Mouse (Mus musculus) thymus, postnatal 0 days (tissue): ENCODE measurements around the gene Gtdc1. TPM values are rescaled to one million over a fixed set of nuclear protein-coding genes. Genes with fewer than 3 reads are reported as not detected.

ENCODE experiments used
- DNase-seq: peaks from one replicate; pipeline ENCODE4 v3.0.0-alpha.2; 2015; ENCODE audit warnings: low spot score
- polyA plus RNA-seq: library from polyadenylated mRNA; unstranded; fragments of >200 nt; fragmentation: Nextera tagmentation; extraction: Ambion mirVana; gene quantifications from 2 replicates; pipeline ENCODE4 v1.2.1, GENCODE M21; 2015

Gene Gtdc1
- polyA plus RNA-seq, 1 experiment from 2014 or later = 10.6 TPM

DNA sequence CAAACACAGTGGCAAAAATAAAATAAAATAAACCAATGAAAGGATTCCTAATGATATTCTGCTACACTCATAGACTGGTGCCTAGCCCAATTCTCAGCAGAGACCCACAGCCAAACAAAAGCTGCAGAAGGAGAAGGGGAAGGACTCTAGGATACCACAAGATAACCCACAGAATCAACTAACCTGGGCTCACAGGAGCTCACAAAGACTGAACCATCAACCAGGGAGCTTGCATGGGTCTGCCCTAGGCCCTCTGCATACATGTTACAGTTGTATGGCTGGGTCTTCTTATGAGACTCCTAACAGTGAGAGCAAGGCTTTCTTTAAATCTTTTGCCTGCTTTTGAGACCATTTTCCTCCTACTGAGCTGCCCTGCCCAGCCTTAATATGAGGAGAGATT, 2.8 kb downstream of the Gtdc1 start:
- DNase-seq = no peak

DNA sequence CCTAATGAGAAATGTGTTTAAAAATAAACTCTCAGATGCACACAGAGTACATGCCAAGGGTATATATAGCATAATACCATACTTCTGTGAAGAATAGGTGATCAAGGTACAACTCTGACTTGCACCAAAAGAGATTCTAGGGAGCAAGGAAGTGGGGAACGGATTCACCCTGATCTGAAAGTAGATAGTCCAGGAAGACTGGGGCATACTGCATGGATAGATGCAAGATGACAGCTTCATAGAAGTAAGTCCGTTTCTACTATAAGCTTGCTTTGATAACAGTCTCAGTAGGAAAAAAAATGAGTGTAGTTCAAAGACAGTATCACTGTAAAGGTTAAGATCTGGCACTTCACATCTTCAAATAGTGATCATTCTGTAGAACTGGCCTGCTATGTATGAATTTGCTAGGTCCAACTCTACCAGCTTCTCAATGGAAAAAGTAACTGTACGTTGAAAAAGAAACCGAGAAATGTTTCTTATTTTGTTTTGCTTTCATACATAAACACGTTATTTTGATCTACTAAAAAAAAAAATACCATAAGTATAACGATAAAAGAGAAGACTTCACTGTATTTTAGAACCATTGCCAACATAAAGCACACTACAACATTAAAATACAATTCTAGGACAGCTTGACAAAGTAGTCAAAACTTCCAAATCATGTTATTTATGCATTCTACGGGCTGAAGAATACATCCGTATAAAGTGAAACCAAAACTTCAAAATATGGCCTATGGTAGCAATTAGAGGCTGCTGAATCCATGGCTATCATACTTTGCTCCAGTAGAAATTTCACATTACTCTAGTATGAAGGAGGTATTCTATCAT, 4.2 kb downstream of the Gtdc1 start:
- DNase-seq = no peak

DNA sequence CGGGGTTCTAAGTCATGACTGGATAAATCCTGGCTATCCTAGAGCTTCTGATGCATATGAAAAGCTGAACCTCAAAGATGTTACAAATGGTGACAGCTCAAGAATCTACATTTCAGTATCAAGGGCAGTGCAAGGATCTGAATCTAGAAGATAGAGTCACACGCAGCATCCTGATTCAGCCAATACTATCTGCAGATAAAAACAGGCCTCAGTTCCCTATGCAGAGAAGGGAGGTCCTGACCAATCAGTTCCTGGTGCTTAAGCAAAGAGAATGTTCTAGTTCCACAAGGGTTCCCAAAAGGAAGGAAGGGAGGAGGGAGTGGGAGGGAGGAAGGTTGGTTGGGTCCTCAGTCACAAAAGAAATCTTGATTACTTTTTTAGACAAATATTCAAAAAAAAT, 5.0 kb downstream of the Gtdc1 start:
- no peak for DNase-seq

DNA sequence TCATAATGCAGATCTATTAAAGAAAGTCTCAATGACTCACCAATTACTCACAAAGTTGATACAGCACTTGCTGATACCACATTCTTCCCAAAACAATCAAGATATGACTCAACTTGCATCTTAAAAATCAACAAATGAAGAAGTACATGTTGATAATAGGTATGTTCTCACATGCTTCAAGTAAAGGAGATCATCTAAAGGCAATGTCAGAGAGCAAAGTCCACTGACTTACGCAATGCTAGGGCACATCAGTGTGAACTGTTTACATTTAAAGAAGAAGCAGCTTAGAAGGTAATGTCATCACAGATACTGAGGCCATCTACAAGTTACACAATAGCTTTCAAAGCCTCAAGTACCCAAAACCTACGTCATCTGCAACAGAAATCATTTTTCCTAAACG, 7.0 kb downstream of the Gtdc1 start:
- DNase-seq = no peak

DNA sequence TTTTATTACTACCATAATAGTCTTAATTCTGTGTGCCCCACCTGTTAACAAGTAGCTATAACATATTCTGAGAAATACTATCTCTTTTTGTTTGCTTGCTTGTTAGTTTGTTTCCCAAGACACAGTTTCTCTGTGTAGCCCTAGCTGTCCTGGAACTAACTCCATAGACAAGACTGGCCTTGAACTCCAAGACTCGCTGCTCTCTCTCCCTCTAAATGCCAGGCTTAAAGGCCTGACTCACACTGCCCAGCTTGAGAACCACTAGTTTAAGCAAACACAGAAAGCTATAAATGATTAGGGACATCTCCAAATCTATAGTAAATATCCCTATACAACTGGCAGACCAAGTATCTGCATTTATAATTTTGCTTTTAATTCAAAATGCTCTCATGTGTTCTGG, 8.1 kb downstream of the Gtdc1 start:
- DNase-seq = no peak

DNA sequence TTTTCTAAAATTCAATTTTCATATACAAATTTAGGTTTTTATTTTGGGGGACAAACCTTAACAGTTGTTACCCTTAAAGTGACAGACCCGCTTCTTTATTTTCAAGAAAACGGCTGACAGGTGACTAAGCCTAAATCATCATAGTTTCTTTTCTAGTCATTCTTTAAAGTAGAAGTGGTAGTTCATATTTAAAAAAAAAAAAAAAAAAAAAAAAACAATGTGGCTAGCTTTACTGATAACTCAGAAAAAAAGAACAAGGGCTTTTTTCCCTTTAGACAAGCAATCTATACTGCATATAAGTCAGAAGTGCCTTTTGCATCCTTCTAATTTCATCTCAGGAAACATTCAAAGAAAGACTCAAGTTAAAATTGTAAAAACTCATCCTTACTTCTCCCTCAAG, 8.7 kb downstream of the Gtdc1 start:
- no peak for DNase-seq

DNA sequence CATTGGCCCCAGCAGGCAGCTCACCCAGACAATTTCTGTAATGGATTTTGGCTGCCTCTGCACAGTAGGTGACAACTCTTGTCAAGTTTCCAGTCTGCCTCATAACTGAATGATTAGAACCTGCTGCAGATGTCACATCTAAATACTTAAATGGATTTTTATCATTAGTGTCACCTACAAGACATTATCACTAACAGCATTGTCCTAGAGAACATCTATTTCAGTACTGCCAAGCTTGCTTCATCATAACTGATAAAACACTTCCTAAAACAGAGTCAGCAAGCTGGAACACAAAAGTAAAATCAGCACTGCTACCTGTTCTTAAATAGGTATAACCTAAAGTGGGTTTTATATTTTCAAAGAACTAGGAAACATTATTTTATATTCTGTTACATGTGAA, 11.2 kb downstream of the Gtdc1 start:
- no peak for DNase-seq

DNA sequence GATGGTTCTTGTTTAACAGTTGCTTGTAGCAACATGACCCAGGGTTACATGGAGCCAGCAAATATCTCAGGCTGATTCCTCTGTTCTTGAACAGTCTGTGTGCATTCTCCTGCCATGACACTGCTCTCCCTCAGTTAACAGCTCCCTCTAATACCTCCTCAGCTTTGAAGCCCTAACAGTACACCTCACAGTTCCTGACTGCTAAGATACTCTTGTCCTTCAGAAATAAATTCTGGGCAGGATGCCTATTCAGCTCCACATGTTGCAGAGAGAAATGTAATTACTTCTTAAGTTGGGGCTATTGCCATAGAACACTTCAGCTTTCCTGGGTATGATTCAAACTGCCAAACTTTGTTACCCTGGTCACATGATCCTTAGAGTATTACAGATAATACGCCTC, 29.7 kb downstream of the Gtdc1 start:
- DNase-seq = no peak

DNA sequence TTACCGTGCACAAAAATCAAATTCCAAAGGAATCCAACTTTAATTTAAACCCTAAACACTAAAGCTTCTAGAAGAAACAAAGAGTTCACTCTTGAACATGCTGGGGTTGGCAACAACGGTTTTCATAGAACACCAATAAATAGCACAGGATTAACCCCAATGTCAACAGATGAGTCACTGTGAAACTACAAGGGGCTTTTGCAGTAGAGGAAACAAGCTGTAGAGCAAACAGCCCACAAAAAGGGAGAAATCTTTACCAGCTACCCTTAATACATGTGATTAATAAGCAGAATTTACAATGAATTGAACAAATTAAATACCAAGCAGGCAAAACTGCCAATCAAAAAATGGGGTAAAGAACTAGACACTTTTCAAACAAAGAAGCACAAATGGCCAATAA, 53.7 kb downstream of the Gtdc1 start:
- no peak for DNase-seq

DNA sequence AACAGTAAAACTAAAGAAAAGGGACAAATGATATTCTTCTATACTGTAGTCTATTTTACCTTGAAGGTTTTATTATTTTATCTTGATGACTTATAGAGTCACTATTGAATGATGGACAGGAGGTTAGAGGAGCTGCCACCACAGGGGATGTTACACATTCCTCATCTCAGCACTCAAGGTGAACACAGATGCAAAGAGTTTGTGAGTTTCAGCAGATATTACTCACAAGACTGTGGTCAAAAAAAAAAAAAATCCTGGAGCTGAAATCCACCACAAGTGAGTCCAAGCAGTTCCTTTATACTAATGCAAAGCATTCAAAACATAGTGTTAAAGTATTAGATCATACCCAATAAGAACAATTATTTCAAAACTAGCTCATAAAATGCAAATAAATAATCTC, 62.7 kb downstream of the Gtdc1 start:
- DNase-seq = no peak

DNA sequence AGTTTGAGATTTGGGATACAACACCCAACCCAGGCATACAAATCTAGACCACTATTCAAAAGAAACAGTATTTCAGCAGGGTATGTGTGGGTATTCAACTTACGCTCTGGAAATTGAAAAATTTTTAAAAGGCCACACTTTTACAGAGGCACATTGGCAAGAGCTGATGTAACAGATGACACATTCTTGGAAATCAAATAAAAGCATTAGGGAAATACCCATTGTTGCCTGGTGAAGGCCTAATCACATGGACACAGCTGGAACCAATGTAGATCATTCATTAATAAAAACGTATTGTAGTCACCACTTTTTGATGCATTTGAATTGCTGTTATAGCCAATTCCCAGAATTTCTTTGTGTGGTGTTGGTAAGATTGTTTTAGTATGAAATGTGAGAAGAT, 73.0 kb downstream of the Gtdc1 start:
- no peak for DNase-seq

DNA sequence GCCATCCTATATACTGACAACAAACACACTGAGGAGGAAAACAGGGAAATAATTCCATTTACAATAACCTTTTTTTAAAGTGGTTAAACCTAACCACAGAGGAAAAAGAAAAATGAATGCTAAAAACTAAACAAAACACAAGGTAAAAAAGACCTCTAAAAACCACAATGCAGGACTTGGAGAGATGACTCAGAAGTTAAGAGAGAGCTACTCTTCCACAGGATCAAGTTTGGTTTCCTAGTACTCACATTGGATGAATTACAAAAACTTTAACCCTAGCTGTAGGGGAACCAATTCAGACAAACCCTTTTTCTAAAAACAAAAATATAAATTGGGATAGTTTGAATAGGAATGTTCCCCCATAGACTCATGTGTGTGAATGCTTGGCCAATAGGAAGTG, 77.8 kb downstream of the Gtdc1 start:
- no peak for DNase-seq

DNA sequence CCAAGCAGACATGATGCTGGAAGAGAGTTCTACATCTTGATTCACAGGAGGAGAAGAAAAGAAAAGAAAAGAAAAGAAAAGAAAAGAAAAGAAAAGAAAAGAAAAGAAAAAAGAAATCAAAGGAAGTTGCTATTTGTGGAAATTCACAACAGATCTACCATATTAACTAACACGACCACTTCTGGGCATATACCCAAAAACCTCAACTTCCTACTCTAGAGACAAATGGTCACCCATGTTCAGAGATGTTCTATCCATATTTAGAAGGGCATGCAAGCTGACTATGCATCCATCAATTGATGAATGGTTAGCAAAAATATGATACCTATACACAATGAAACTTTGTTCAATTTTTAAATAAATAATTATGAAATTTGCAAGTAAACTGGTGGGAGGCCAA, 79.3 kb downstream of the Gtdc1 start:
- no peak for DNase-seq

DNA sequence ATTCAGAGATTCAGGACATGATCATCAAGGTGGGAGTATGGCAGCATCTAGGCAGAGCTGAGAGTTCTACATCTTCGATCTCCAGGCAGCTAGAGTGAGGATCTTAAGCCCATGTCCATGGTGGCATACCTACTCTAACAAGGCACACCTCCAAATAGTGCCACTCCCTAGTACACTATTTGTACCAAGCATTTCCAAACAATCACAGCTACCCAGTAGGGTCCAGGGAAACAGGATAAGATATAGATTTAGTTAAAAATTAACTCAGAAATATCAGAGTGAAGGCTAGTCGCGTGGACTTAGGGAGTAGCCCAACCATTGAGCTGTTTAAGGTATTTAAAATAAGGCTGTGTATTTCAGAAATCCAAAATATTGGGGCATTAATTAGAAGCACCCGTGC, 82.0 kb downstream of the Gtdc1 start:
- DNase-seq = no peak

DNA sequence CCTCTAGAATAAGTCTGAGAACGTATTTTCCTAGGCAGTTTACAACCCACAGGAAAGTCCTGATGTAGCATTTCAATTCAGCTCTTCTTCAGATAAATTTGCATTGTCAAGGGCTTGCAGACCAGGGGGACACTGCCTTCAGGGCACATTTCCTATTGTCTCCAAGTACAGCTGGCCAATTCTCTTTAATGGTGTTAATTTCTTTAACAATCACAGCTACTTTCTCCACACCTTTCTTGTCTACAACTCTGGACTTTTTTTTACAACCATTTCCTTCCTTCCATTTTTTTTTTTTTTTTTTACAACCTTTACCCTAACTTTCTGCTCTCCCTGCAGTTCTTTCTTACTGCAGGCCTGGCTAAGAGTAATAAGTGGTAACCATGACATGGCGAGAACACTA, 97.7 kb downstream of the Gtdc1 start:
- no peak for DNase-seq

DNA sequence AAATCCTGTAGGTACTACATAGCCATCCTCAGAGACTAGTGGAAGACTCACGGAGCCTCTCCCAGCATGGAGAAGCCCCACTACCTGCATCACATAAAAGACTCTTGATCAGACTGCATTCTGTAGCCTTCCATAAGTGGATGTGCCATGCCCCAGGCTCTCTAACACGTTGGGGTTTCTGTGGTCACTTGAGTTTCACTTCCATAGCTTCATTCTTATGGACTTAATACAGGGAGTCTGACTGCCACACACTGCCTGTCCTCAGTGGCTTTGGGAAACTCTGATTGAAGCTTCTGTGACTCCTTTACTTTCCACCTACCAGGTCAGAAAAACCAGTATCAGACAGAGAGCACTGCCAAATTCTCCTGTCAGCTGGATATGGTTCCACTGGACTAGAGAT, 98.1 kb downstream of the Gtdc1 start:
- no peak for DNase-seq

DNA sequence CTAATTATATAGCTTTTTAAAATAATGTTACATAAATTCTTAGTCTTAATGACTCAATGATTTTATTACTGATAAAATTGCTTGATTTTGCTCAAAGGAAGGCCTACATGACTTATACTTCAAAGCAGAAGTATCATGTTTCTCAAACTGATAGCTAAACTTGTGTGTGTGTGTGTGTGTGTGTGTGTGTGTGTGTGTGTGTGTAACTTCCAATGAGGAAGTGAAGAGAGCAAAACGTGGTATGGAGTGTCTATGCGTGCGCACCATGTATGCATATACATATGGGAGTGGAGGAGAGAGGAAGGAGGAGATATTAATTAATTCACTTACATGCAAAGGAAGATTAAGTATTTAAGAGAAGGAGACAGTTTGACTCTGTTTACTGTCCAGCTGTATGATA, 100.8 kb downstream of the Gtdc1 start:
- no peak for DNase-seq

DNA sequence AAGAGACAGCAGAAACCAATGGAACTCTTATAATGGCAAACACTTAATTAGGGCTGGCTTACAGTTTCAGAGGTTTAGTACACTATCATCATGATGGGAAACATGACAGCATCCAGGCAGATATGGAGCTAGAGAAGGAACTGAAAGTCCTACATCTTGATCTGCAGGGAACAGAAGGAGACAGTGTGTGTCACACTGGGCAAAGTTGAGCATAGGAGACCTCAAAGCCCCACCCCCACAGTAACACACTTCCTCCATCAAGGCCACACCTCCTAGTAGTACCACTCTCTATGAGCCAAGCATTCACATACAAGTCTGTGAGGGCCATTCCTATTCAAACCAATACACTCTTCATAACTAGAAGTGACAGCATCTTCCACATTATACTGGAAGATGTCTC, 109.7 kb downstream of the Gtdc1 start:
- DNase-seq = no peak

DNA sequence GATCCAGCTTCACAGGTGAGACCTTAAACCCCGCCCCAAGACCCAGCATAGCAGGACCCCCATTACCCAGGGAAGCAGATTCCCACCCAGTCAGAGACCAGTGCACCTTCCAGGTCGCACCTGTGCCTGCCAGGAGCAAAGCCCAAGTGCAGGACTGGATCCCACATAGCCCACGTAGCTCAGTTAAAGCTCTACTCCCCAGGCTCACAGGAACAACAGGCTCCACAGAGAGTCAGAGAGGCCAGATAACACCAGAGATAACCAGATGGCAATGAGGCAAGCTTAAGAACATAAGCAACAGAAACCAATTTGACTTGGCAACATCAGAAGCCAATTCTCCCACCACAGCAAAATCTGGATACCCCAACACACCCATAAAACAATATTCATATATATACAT, 113.7 kb downstream of the Gtdc1 start:
- no peak for DNase-seq

DNA sequence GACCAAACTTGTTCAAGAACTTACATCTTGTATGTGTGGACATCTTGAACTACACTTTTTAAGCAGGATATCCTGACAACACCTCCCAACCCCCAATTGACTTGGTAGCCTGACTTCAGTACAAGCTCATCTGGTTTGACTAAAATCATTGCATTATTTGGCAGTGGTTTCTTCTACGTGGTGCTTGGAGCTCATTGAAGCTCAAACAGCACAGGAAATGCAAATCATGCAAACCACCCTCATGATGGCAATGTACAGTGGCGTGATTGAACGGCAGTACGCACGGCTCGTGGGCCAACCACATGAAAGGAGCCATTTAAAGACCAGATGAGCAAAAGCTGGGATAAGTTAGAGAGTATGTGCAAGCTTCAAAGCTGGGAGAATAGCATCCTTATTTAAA, 123.0 kb downstream of the Gtdc1 start:
- DNase-seq = peak; percentile 2

DNA sequence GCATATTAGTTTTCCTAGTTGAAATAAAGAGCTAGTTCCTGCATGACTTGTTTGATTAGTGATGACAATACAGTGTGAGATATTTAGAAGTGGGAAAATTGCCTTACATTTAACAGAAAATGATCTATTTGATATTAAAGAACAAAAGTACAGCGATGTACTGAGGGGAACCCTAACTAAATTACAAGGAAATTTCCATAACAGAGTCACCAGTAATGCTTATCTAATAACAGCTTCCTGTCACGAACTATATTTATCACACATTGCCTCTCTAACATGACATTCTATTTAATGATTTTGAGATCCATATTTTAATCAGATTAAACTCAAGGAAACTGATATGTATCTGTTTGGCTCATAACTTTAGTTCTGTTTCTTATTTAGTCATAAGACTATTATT, 126.1 kb downstream of the Gtdc1 start:
- no peak for DNase-seq

DNA sequence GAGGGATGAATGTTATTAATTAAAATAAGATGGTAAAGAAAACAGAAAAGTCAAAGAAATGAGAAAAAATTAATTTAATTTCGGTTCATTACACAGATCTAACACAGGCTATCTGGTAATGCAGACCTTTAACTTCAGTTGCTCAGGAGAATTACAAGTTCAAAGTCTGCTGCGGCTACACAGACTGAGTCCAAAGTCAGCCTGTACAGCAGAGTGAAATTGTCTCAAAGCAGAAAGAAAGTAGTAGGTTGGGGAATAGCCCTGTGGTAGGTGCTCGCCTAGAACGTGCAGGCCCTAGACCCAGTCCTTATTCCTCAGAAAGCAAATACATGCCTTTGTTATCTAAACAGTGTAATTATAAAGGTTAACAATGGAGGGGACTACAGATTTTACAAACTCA, 135.6 kb downstream of the Gtdc1 start:
- DNase-seq = no peak

DNA sequence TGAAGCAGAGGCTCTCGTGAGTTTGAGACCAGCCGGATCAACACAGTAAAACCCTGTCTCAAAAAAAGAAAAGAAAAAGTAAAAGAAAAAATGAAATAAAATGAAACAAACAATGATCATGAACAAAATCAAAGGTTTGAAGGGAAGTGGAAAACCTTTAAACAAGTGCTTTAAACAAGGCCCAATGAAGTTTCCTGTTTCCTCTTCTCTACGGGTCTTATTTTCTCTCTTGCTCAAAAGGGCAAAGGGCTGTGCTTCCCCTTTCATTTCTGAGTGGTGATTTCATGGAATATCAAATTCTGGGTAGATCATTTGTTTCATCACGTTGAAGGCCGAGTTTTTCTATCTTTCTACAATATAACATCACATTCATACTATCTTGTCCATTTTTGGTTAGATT, 136.3 kb downstream of the Gtdc1 start:
- DNase-seq = no peak

DNA sequence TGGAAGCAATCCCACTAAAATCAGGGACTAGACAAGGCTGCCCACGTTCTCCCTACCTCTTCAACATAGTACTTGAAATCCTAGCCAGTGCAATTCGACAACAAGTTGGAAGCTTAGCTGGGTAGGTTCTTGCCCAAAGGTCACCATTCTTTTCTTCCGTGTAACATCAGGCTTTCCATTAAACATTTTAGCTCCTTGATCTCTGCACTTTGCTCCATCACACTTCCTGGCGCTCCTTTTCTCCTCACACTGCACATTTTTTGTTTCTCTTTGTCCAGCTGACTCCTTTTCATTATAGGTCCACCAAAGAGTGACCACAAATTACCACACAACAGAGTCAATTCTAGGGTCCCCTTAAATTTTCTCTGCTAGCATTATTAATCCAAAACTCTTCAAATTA, 144.7 kb downstream of the Gtdc1 start:
- no peak for DNase-seq
